Mouse (Mus musculus): ENCODE measurements around the gene Tmprss2. TPM values are rescaled to one million over a fixed set of nuclear protein-coding genes. Genes with fewer than 3 reads are reported as not detected.

Tmprss2 gene
- polyA plus RNA-seq, 1 experiment from 2014 or later = 2.0 TPM

DNA sequence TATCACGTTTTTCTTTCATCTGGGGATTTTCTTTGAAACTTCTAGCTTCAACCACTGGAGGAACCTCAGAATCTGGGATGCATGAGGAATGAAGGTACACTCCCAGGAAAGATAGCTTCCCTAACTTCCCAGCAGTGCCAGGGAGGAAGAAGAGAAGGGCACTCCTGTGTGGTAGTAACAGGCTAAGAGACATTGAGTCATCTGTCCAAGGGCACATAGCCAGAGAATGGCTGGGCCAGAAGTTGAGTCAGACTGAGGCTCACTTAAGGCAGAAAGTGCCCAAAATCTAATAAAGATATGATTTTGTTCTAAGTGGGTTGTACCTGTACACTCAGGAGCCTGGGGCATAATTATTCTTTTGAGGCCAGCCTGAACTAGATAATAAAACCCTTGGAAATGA is 41.6 kb downstream of the Tmprss2 start:
- no peaks in the 10 kb centered on the region for H3K27me3 ChIP-seq (replicated peaks)
- H3K4me2 ChIP-seq = no peak overlapping the region
- ATAC-seq = no peak
- no peak overlapping the region for H3K4me3 ChIP-seq
- 34% methylated on average over 1 of the region's 1 CpGs for WGBS (ENCODE audit: insufficient replicate concordance)
- H3K27ac ChIP-seq = no peak overlapping the region
- no peak overlapping the region for H3K9ac ChIP-seq
- H3K4me1 ChIP-seq = no peaks in the 10 kb centered on the region
- H3K36me3 ChIP-seq = no peaks in the 10 kb centered on the region
- no peaks in the 10 kb centered on the region for H3K9me3 ChIP-seq (replicated peaks)

- H3K4me1 ChIP-seq = no peaks in the 10 kb centered on the region
- no peak for ATAC-seq
- no peaks in the 10 kb centered on the region for H3K9me3 ChIP-seq (replicated peaks)
- WGBS (ENCODE audit: insufficient replicate concordance) = 48% methylated on average over 9 of the region's 9 CpGs
- H3K4me3 ChIP-seq = no peak overlapping the region
- H3K9ac ChIP-seq = no peak overlapping the region
- H3K27ac ChIP-seq = no peak overlapping the region
- no peak overlapping the region for H3K4me2 ChIP-seq
- no peaks in the 10 kb centered on the region for H3K27me3 ChIP-seq (replicated peaks)
- H3K36me3 ChIP-seq = no peaks in the 10 kb centered on the region
Observed at GRCm38 (mm10) chr16:97568662-97569061, 42.3 kb downstream of the Tmprss2 start.

- Histone ChIP-seq H3K4me2 (no peak overlapping the region), H3K36me3 (no peaks in the 10 kb centered on the region), H3K27ac (no peak overlapping the region), H3K9ac (no peak overlapping the region), H3K4me3 (no peak overlapping the region), H3K27me3 (replicated peaks) (no peaks in the 10 kb centered on the region), H3K4me1 (no peaks in the 10 kb centered on the region), H3K9me3 (replicated peaks) (no peaks in the 10 kb centered on the region; the same call in 1 of the 2 replicates)
- ATAC-seq = no peak
- WGBS (ENCODE audit: insufficient replicate concordance) = 56% methylated on average over 4 of the region's 4 CpGs
Observed at GRCm38 (mm10) chr16:97544340-97544739, 66.7 kb downstream of the Tmprss2 start.

GRCm38 (mm10) chr16:97536859-97537258 is 74.1 kb downstream of the Tmprss2 start:
- ATAC-seq = no peak
- Histone ChIP-seq H3K27ac (no peak overlapping the region), H3K4me3 (no peak overlapping the region), H3K9me3 (replicated peaks) (no peaks in the 10 kb centered on the region; the same call in 1 of the 2 replicates), H3K9ac (no peak overlapping the region), H3K4me2 (peak overlapping the region; percentile 28; the same call in 1 of the 2 replicates), H3K27me3 (replicated peaks) (no peaks in the 10 kb centered on the region), H3K36me3 (no peaks in the 10 kb centered on the region), H3K4me1 (peaks cover 34% of the 10 kb centered on the region)
- WGBS (ENCODE audit: insufficient replicate concordance) = 18% methylated on average over 1 of the region's 1 CpGs

DNA sequence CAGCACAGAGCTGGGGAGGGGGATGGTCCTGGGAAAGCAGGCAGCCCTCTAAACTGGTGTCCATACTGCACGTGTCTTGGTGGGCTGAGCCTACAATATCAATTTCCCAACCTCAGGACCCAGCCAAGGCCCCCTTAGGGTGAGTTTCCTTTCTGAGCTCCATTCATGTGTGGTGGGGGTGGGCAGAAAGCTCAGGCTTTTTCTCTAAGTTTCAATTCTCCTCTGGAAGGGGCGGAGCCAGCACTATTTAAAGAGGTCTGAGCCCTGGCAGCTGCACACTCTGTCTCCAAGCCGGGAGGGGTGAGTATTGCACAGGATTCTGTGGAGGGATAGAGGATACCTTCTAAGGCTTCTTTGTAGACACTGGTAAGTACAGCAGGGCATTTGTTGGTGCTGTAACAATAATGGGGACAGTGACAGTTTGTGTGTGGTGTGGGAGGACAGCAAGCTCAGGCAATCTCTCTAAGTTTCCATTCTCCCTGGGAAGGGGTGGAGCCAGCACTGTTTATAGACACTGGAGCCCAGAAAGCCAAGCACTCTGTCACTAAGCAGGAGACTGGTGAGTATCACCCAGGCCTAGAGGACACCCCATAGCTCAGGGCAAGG is 75.1 kb downstream of the Tmprss2 start:
- no peak overlapping the region; the same call in 1 of the 2 replicates for H3K9ac ChIP-seq
- no peak overlapping the region for H3K4me3 ChIP-seq
- no peaks in the 10 kb centered on the region for H3K9me3 ChIP-seq (replicated peaks)
- ATAC-seq = peak; percentile 50
- H3K36me3 ChIP-seq = no peaks in the 10 kb centered on the region
- peak overlapping the region; percentile 28 for H3K4me2 ChIP-seq
- no peaks in the 10 kb centered on the region for H3K27me3 ChIP-seq (replicated peaks)
- H3K4me1 ChIP-seq = peaks cover 34% of the 10 kb centered on the region
- 9% methylated on average over 3 of the region's 3 CpGs for WGBS (ENCODE audit: insufficient replicate concordance)
- H3K27ac ChIP-seq = peak overlapping the region; percentile 72

GRCm38 (mm10) chr16:97534876-97535461 is 76.0 kb downstream of the Tmprss2 start:
- H3K36me3 ChIP-seq = no peaks in the 10 kb centered on the region
- H3K4me3 ChIP-seq = peak overlapping the region; percentile 0; the same call in 1 of the 2 replicates
- no peaks in the 10 kb centered on the region for H3K9me3 ChIP-seq (replicated peaks)
- peak; percentile 36; the same call in 1 of the 2 replicates for ATAC-seq
- WGBS (ENCODE audit: insufficient replicate concordance) = 19% methylated on average over 5 of the region's 5 CpGs
- H3K4me1 ChIP-seq = peaks cover 34% of the 10 kb centered on the region
- H3K9ac ChIP-seq = no peak overlapping the region
- H3K4me2 ChIP-seq = peak overlapping the region; percentile 28
- peak overlapping the region; percentile 72 for H3K27ac ChIP-seq
- H3K27me3 ChIP-seq (replicated peaks) = no peaks in the 10 kb centered on the region

DNA sequence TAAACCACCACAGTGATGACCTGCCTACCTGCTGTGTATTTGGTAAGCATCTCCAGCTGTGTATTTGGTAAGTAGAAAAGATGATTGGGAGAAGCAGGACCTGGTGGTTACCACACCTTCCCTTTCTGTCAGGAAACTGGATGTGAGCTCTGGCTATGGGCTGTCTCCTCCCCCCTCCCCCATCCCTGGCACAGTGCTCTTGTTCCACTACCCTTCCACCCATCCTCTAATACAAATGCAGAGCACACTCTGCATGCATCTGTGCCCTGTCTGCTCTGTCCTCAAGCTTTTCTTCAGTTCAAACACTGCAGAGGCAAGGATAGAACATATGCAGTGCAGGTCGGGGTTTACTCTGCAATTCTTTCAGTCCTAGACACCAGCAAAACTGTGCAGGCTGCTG is 76.5 kb downstream of the Tmprss2 start:
- no peak for ATAC-seq
- H3K4me1 ChIP-seq = peaks cover 34% of the 10 kb centered on the region
- H3K36me3 ChIP-seq = no peaks in the 10 kb centered on the region
- peak overlapping the region; percentile 0; the same call in 1 of the 2 replicates for H3K4me3 ChIP-seq
- H3K9ac ChIP-seq = no peak overlapping the region
- H3K9me3 ChIP-seq (replicated peaks) = no peaks in the 10 kb centered on the region
- peak overlapping the region; percentile 72 for H3K27ac ChIP-seq
- peak overlapping the region; percentile 28 for H3K4me2 ChIP-seq
- 40% methylated on average over 1 of the region's 1 CpGs for WGBS (ENCODE audit: insufficient replicate concordance)
- no peaks in the 10 kb centered on the region for H3K27me3 ChIP-seq (replicated peaks)

GRCm38 (mm10) chr16:97533751-97534150 is 77.2 kb downstream of the Tmprss2 start:
- Histone ChIP-seq H3K36me3 (no peaks in the 10 kb centered on the region), H3K4me2 (no peak overlapping the region), H3K4me1 (peaks cover 34% of the 10 kb centered on the region), H3K27me3 (replicated peaks) (no peaks in the 10 kb centered on the region), H3K9ac (no peak overlapping the region), H3K4me3 (no peak overlapping the region), H3K27ac (no peak overlapping the region), H3K9me3 (replicated peaks) (no peaks in the 10 kb centered on the region)
- 73% methylated on average over 5 of the region's 5 CpGs for WGBS (ENCODE audit: insufficient replicate concordance)
- ATAC-seq = no peak

DNA sequence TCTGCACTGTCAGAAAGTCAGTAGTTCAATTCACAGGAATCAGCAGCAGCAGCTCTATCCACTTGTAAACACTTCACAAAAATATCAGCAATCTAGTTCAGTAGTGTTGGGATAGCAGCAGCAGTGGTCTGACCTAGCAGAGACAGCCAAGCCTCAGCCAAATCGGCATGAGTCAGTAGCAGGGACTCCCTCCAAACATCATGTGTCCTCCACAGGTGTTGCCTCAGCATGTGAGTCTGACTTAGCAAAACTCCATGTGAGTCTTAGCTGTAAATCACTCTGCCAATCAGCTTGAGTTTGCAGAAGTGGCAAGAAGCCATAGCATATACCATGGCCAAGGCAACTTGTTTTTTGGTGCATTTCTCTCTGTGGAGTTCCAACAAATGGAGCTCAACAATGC is 77.9 kb downstream of the Tmprss2 start:
- 84% methylated on average over 1 of the region's 1 CpGs for WGBS (ENCODE audit: insufficient replicate concordance)
- Histone ChIP-seq H3K4me1 (peaks cover 34% of the 10 kb centered on the region), H3K27me3 (replicated peaks) (no peaks in the 10 kb centered on the region), H3K9me3 (replicated peaks) (no peaks in the 10 kb centered on the region), H3K27ac (no peak overlapping the region), H3K4me3 (no peak overlapping the region), H3K4me2 (no peak overlapping the region), H3K36me3 (no peaks in the 10 kb centered on the region), H3K9ac (no peak overlapping the region)
- no peak for ATAC-seq

DNA sequence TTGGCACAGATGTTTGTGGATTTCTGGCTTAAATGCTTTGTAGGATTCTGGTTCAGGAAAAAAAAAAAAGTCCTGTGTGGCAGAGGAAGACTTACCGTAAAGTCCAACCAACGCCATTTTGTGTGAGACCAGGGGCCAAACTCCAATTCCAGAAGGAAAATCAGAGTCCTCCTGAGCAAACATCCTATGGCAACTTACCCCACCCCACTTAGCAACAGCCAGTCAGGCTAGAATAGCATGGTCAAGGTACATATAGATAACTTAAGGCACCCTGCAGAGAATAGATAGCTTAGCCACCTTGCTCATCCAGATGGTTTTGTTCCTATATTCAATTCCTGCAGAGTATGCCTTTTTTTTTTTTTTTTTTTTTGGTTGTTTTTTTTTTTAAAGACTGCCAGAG is 81.8 kb downstream of the Tmprss2 start:
- H3K4me2 ChIP-seq = no peak overlapping the region

GRCm38 (mm10) chr16:97523024-97523423 is 88.0 kb downstream of the Tmprss2 start:
- Histone ChIP-seq H3K9ac (no peak overlapping the region), H3K4me2 (no peak overlapping the region), H3K36me3 (no peaks in the 10 kb centered on the region), H3K27me3 (replicated peaks) (no peaks in the 10 kb centered on the region), H3K27ac (no peak overlapping the region), H3K4me3 (no peak overlapping the region), H3K4me1 (no peaks in the 10 kb centered on the region), H3K9me3 (replicated peaks) (no peaks in the 10 kb centered on the region)
- ATAC-seq = no peak
- WGBS (ENCODE audit: insufficient replicate concordance) = 0% methylated on average over 1 of the region's 1 CpGs

More for the DNA sequence above, 81.8 kb downstream of the Tmprss2 start:
- H3K27ac ChIP-seq = no peak overlapping the region
- no peaks in the 10 kb centered on the region for H3K36me3 ChIP-seq
- no peak overlapping the region for H3K4me3 ChIP-seq
- 69% methylated on average over 2 of the region's 2 CpGs for WGBS (ENCODE audit: insufficient replicate concordance)
- no peaks in the 10 kb centered on the region for H3K27me3 ChIP-seq (replicated peaks)
- no peak overlapping the region for H3K9ac ChIP-seq
- no peaks in the 10 kb centered on the region for H3K9me3 ChIP-seq (replicated peaks)
- ATAC-seq = no peak
- peaks cover 5% of the 10 kb centered on the region; the same call in 1 of the 2 replicates for H3K4me1 ChIP-seq

DNA sequence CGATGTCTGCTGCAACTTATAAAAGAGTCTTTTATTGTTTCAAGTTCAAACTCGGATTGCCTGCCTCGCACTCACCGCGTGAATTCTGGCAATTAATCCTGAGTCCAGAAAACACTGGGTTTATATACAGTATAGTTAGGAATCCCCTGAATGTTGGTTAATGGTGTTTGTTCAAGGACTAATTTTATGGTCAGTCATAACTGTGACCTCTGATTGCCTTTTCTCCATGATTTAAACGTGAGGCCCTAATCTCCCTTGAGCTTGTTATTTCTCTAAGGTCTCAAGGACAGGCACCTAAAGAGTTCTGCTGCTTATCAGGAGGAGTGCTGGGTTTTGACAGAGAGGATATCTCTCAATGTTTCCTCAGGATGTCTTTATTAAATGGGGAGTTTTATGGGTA is 89.0 kb downstream of the Tmprss2 start:
- no peak overlapping the region; the same call in 1 of the 2 replicates for H3K9ac ChIP-seq
- H3K27me3 ChIP-seq (replicated peaks) = no peaks in the 10 kb centered on the region
- WGBS (ENCODE audit: insufficient replicate concordance) = 72% methylated on average over 6 of the region's 6 CpGs
- H3K4me2 ChIP-seq = no peak overlapping the region
- no peaks in the 10 kb centered on the region for H3K36me3 ChIP-seq
- H3K4me1 ChIP-seq = no peaks in the 10 kb centered on the region
- H3K27ac ChIP-seq = no peak overlapping the region
- H3K4me3 ChIP-seq = no peak overlapping the region
- no peak for ATAC-seq
- no peaks in the 10 kb centered on the region for H3K9me3 ChIP-seq (replicated peaks)

Measured in liver, embryonic 12.5 days (tissue).